In the genomic region with DNA sequence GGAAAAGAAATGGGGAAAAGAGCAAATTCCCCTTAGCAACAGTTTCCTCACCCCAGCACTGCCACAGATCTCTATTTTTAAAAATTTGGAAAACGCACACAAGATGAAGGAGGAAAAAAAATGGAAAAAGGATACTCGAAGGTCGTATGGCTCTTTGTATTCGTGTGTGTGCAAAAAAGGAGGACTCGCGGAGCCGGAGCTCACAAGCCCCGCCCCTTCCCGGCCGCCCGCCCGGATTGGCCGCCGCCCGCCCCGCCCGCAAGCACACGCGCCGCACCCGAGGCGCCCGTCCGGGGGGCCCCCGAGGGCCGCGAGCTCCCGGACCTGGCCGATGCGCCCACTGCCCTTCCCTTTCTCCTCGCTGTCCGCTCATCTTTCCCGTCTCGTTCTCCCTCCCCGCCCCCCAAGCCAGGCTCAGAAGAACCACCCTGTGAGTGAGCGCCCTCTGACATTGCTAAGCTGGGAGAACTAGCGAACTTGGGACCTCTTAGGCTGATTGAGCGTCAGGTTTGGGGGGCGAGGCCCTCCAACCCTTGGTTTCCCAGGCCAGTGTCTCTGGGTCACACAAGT, we compare ENCODE assay signal across 8 mouse cellular contexts. TPM values are rescaled to one million over a fixed set of nuclear protein-coding genes. Genes with fewer than 3 reads are reported as not detected.
DNase-seq lines count a peak whose midpoint lies in the region; ATAC-seq and TF ChIP-seq lines count a peak whose summit lies in the region.

A gene (minus strand): TSS at position 242 of the 570 bp plus-strand sequence.

- CTCF ChIA-PET in Patski (lab: Charles Lee): interaction anchor here (0.8 to 1.2 kb wide), 2 partner anchors 13 to 36 kb away, joined by 3 read pairs; no protein-coding TSS in a partner anchor

- POLR2A ChIA-PET in Patski (lab: Charles Lee): no interaction called here

- in situ Hi-C loops in Patski (cut with MboI; ENCODE audit: low pct_unique_long_range_greater_than_20kb): no loop called here

- H3K9ac ChIP-seq in hindbrain, embryonic 15.5 days: peak within 1 kb of the TSS; percentile 35

- under 1% methylated on average over 36 of the region's 39 CpGs for WGBS in hindbrain, embryonic 15.5 days

- peak within 1 kb of the TSS; percentile 49 for H3K4me3 ChIP-seq in hindbrain, embryonic 15.5 days
- peak within 1 kb of the TSS; percentile 91 for H3K4me3 ChIP-seq in megakaryocyte, embryonic 14.5 days (replicated peaks)

- DNase-seq in Patski (ENCODE audit: low read depth, low spot score): no peak
- DNase-seq in cerebellum, postnatal 25 days: peak; percentile 87 to 95
- peak; percentile 77 for DNase-seq in gastrocnemius, adult 18-20 months (ENCODE audit: low spot score)
- DNase-seq in left cerebral cortex, postnatal 10 days (ENCODE audit: extremely low spot score in 1 of 2, low spot score in 2 of 2): peak; percentile 64 to 93
- peak; percentile 77 for DNase-seq in right cerebral cortex, postnatal 14 days
- DNase-seq in urinary bladder, postnatal 36 days (ENCODE audit: low spot score in 2 of 2): peak; percentile 67 to 79

- H3K27ac ChIP-seq in hindbrain, embryonic 15.5 days (replicated peaks): peak within 1 kb of the TSS; percentile 69

- TF ChIP-seq CTCF in Patski (IDR thresholded peaks at IDR 0.05): no peak

- intact Hi-C loops in left cerebral cortex, postnatal 10 days (cut with DNase I): no loop called here

- no peaks in the 10 kb centered on the region for H3K9me3 ChIP-seq in hindbrain, embryonic 15.5 days
- no peaks in the 10 kb centered on the region for H3K9me3 ChIP-seq in megakaryocyte, embryonic 14.5 days

- H3K27me3 ChIP-seq in Patski: no peaks in the 10 kb centered on the region
- no peaks in the 10 kb centered on the region for H3K27me3 ChIP-seq in hindbrain, embryonic 15.5 days
- no peaks in the 10 kb centered on the region for H3K27me3 ChIP-seq in megakaryocyte, embryonic 14.5 days (replicated peaks)

- no peak for ATAC-seq in Patski
- ATAC-seq in hindbrain, embryonic 15.5 days (ENCODE audit: low FRiP score, low read depth): peak; percentile 10; the same call in 1 of the 2 replicates

- H3K36me3 ChIP-seq in hindbrain, embryonic 15.5 days: no peaks in the 10 kb centered on the region
- H3K36me3 ChIP-seq in megakaryocyte, embryonic 14.5 days (replicated peaks; ENCODE audit: low read length): peaks cover 9% of the 10 kb centered on the region

- H3K4me2 ChIP-seq in hindbrain, embryonic 15.5 days: peak within 1 kb of the TSS; percentile 67

- peaks cover 26% of the 10 kb centered on the region for H3K4me1 ChIP-seq in hindbrain, embryonic 15.5 days (replicated peaks)
- H3K4me1 ChIP-seq in megakaryocyte, embryonic 14.5 days: peaks cover 51% of the 10 kb centered on the region

RNA-seq across cellular contexts. Expression of the gene that starts here (rescaled TPM):
- 12.2 TPM for polyA plus RNA-seq in Patski (2021)
- 1 to 10 TPM; 2.6 to 3.9 TPM for total RNA-seq in gastrocnemius, adult 18-20 months (2021)
- polyA plus RNA-seq in hindbrain, embryonic 15.5 days (2015; fragmentation: Nextera tagmentation; extraction: Ambion mirVana): 5.1 and 6.1 TPM in 2 replicates
- total RNA-seq in left cerebral cortex, postnatal 10 days (2021): 1 to 10 TPM; 3.6 to 5.8 TPM
- 13.3 and 53.7 TPM in 2 replicates for polyA plus RNA-seq in megakaryocyte, embryonic 14.5 days (2012; ENCODE audit: insufficient read depth, low replicate concordance)
